Mouse (Mus musculus) lung, postnatal 0 days (tissue): Measurements from ENCODE around the gene Wdr25.

Experiments used
- CTCF ChIP-seq: IDR thresholded peaks from 2 replicates; pipeline ENCODE4 v1.5.1; 2016; ENCODE audit warnings: antibody characterized with exemption, mild to moderate bottlenecking
- EP300 ChIP-seq: IDR thresholded peaks from 2 replicates; pipeline ENCODE4 v1.6.1; 2016; ENCODE audit warnings: antibody characterized with exemption, mild to moderate bottlenecking, control low read depth

DNA sequence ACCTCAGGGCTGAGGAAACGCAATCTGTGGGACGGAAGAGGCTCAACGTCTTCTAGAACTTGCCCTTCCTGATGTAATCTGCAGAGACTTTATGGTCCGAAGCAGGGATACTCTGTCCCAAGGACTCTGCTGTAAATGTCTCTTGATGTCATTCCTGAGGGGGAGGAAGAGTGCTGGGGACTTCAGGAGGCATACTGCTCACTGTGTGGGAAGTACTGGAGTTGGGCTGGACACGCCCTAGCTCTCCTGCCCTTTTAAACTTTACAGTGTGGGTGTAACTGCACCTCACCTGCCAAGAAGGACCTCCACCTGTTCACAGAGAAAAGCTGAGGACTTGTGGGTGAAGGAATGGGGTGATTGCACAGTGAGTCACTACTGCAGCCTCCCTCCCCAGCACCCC is 12.8 kb upstream of the Wdr25 start:
- TF ChIP-seq EP300: peak; percentile 79
- no peak for TF ChIP-seq CTCF
